Mouse (Mus musculus): Measurements from ENCODE around the gene Fos. TPM values are rescaled to one million over a fixed set of nuclear protein-coding genes. Genes with fewer than 3 reads are reported as not detected.
A peak's percentile ranks its signal among the peaks of the same experiment; 100 is the strongest.

The Fos gene
- 1 to 10 TPM; 2.1 to 5.4 TPM for total RNA-seq (2021)
- long read RNA-seq, experiment 1, result 0 reads
- long read RNA-seq, experiment 2, result 0 reads

- DNase-seq, result peak; percentile 95 to 96
These were observed at the start of gene Fos for GRCm38 (mm10) chr12:85473481-85474297. Fos (plus strand) TSS chr12:85473890.

- no peak for DNase-seq
These were observed 48.0 kb upstream of the Fos start for GRCm38 (mm10) chr12:85425721-85426120.

- no peak for DNase-seq
These were observed 47.6 kb upstream of the Fos start for GRCm38 (mm10) chr12:85426126-85426525.

GRCm38 (mm10) chr12:85427802-85428201, 45.9 kb upstream of the Fos start:
- DNase-seq, result no peak

GRCm38 (mm10) chr12:85429999-85430398, 43.7 kb upstream of the Fos start:
- DNase-seq, result no peak

GRCm38 (mm10) chr12:85430434-85430833, 43.3 kb upstream of the Fos start:
- no peak for DNase-seq

- DNase-seq, result no peak
These were observed 39.8 kb upstream of the Fos start for GRCm38 (mm10) chr12:85433850-85434249.

- DNase-seq, result no peak
These were observed 39.2 kb upstream of the Fos start for GRCm38 (mm10) chr12:85434526-85434925.

- DNase-seq, result peak; percentile 81 to 83
These were observed 37.6 kb upstream of the Fos start for GRCm38 (mm10) chr12:85436021-85436621.

- peak; percentile 73 to 78 for DNase-seq
These were observed 36.4 kb upstream of the Fos start for GRCm38 (mm10) chr12:85437172-85437876.

- DNase-seq, result no peak
These were observed 30.2 kb upstream of the Fos start for GRCm38 (mm10) chr12:85443456-85443855.

GRCm38 (mm10) chr12:85444646-85445045, 29.0 kb upstream of the Fos start:
- peak in 1 of 2 experiments; percentile 42 for DNase-seq

GRCm38 (mm10) chr12:85447009-85447408, 26.7 kb upstream of the Fos start:
- no peak for DNase-seq

- no peak for DNase-seq
These were observed 26.2 kb upstream of the Fos start for GRCm38 (mm10) chr12:85447490-85447889.

- DNase-seq, result no peak
These were observed 24.2 kb upstream of the Fos start for GRCm38 (mm10) chr12:85449478-85449877.

- no peak for DNase-seq
These were observed 21.8 kb upstream of the Fos start for GRCm38 (mm10) chr12:85451693-85452491.

GRCm38 (mm10) chr12:85455065-85456058, 18.3 kb upstream of the Fos start:
- peak; percentile 98 to 99 for DNase-seq

- DNase-seq, result no peak
These were observed 17.4 kb upstream of the Fos start for GRCm38 (mm10) chr12:85456276-85456675.

GRCm38 (mm10) chr12:85456966-85457505, 16.7 kb upstream of the Fos start:
- no peak for DNase-seq

GRCm38 (mm10) chr12:85459820-85460219, 13.9 kb upstream of the Fos start:
- no peak for DNase-seq
